Mouse (Mus musculus) kidney, embryonic 16.5 days (tissue): Measurements from ENCODE around the gene Ska2. TPM values are rescaled to one million over a fixed set of nuclear protein-coding genes. Genes with fewer than 3 reads are reported as not detected.

Experiments
- ATAC-seq: fragments of 200-750 bp; cut with Nextera tagmentation; 2 replicates; pipeline ENCODE4 v1.8.0; 2017; ENCODE audit warnings: moderate TSS enrichment; ENCODE audit not compliant: low FRiP score, low TSS enrichment
- H3K27ac ChIP-seq: fragments of 300-500 bp; sonication (generic); 2 replicates; pipeline ENCODE4 v1.5.1; 2014; ENCODE audit warnings: low read length
- H3K27me3 ChIP-seq: fragments of 300-500 bp; sonication (generic); 2 replicates; pipeline ENCODE4 v1.6.1; 2014; ENCODE audit warnings: low read length, control low read depth, mixed read lengths; ENCODE audit not compliant: insufficient read depth
- H3K36me3 ChIP-seq: fragments of 300-500 bp; sonication (generic); 2 replicates; pipeline ENCODE4 v1.6.1; 2014; ENCODE audit warnings: low read length, control low read depth, mixed read lengths; ENCODE audit not compliant: insufficient read depth
- H3K4me1 ChIP-seq: fragments of 300-500 bp; sonication (generic); 2 replicates; pipeline ENCODE4 v1.6.1; 2014; ENCODE audit warnings: low read length, control low read depth, mixed read lengths; ENCODE audit not compliant: insufficient read depth
- H3K4me2 ChIP-seq: fragments of 300-500 bp; sonication (generic); replicated peaks from 2 replicates; pipeline ENCODE4 v1.6.1; 2014; ENCODE audit warnings: low read depth, low read length
- H3K4me3 ChIP-seq: fragments of 300-500 bp; sonication (generic); 2 replicates; pipeline ENCODE4 v1.5.1; 2014; ENCODE audit warnings: mild to moderate bottlenecking, low read length
- H3K9ac ChIP-seq: fragments of 300-500 bp; sonication (generic); replicated peaks from 2 replicates; pipeline ENCODE4 v1.6.1; 2014; ENCODE audit warnings: low read length
- H3K9me3 ChIP-seq: fragments of 300-500 bp; sonication (generic); 2 replicates; pipeline ENCODE4 v1.6.1; 2016; ENCODE audit warnings: low read length, control low read depth
- WGBS: fragments of 180-500 bp; shearing (Covaris S2); extraction: QIAGEN DNeasy Blood & Tissue Kit; methylation state at CpG from one replicate; pipeline ENCODE4 v1.1.7; 2014; 5-methylcytosine and 5-hydroxymethylcytosine counted together
- microRNA counts: library from miRNA; unstranded; fragments of <30 nt; microRNA quantifications from one replicate; lab custom pipeline; 2016
- microRNA-seq: library from miRNA; unstranded; fragments of <30 nt; microRNA quantifications from one replicate; pipeline ENCODE4, GENCODE M21; 2016
- polyA plus RNA-seq: library from polyadenylated mRNA; unstranded; fragments of >200 nt; fragmentation: Nextera tagmentation; extraction: Ambion mirVana; gene quantifications from 2 replicates; pipeline ENCODE4 v1.2.1, GENCODE M21; 2015

The Ska2 gene
- polyA plus RNA-seq, 1 experiment from 2014 or later = 59.4 TPM

DNA sequence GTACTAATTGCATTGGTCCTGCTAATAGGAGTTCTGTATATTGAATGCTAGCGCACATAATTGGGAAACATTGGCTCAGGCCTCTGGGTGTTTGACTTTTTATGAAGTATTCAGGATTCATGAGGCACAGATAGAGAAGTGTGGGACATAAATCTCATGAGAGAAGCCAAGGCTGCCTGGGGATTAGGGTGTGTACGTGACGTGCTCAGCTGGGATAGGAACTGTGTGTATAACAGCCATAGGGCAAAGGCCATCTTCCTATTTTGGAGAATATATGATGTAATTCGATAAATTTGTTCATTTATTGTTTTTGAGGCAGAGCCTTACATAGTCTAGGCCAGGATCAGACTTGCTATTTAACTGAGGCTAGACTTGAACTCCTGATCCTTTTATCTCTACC is 53.7 kb downstream of the Ska2 start:
- ATAC-seq = no peak
- Histone ChIP-seq H3K9me3 (no peaks in the 10 kb centered on the region), H3K27ac (no peak overlapping the region), H3K4me1 (no peaks in the 10 kb centered on the region), H3K27me3 (no peaks in the 10 kb centered on the region), H3K36me3 (peaks cover 31% of the 10 kb centered on the region), H3K4me2 (no peak overlapping the region), H3K9ac (no peak overlapping the region), H3K4me3 (no peak overlapping the region)
- WGBS = 87% methylated on average over 4 of the region's 4 CpGs

DNA sequence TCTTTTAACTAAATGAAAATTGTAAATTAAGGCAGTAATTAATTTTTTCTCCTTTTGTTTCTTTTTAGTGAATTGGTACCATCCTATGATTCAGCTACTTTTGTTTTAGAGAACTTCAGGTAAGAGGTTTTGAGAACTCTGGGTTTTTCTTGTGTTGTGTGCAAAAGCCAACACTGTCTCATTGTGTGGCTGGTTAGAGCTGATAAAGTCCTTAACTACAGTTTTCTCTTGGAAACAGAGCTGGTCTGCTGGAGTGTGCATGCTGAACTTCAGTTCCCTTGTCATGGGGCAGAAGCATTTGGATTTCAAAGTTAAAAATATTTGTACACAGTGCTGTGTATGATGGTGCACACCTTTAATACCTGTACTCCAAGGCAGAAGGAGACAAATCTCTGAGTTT is 54.7 kb downstream of the Ska2 start:
- Histone ChIP-seq H3K9me3 (no peaks in the 10 kb centered on the region), H3K4me2 (no peak overlapping the region), H3K9ac (no peak overlapping the region), H3K36me3 (peaks cover 41% of the 10 kb centered on the region), H3K27ac (no peak overlapping the region), H3K4me3 (no peak overlapping the region), H3K27me3 (no peaks in the 10 kb centered on the region), H3K4me1 (no peaks in the 10 kb centered on the region)
- ATAC-seq = no peak

DNA sequence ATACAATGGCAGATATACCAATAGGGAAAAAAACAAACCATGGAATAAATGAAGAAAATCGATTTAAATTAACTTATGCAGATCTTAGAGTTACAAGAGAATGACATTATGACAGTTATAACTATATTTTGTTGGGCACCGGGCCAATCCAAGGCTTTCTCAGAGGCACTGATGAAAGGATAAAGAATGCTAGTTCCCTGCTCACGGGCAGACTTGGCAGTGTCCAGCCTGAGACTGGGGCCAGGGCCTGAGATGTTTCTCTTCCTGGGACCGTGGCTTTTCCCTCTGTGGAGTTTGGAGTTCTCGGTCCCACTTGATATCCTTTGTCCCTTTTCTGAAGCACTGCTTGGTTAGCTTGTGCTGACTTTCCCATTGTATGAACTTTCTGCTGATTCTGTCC is 64.6 kb downstream of the Ska2 start:
- no peak overlapping the region for H3K4me2 ChIP-seq
- ATAC-seq = no peak
- H3K4me1 ChIP-seq = no peaks in the 10 kb centered on the region
- H3K27me3 ChIP-seq = no peaks in the 10 kb centered on the region
- H3K9ac ChIP-seq = no peak overlapping the region
- no peaks in the 10 kb centered on the region for H3K9me3 ChIP-seq
- WGBS = 68% methylated on average over 5 of the region's 5 CpGs
- peaks cover 8% of the 10 kb centered on the region; the same call in 1 of the 2 replicates for H3K36me3 ChIP-seq
- no peak overlapping the region for H3K27ac ChIP-seq
- H3K4me3 ChIP-seq = no peak overlapping the region

MicroRNA genes within 50 kb of the gene (microRNA counts, 519-probe panel; counts per million panel counts)
- 4,293 counts per million, percentile 92 among the panel's probes with 10 or more counts for microRNA mmu-miR-301a (lab: Ali Mortazavi, UCI)

Small RNA genes lying within 50 kb of the gene (microRNA-seq; reads per million reads assigned to microRNA genes)
- gene Mir301 = 941 reads per million, percentile 78 among the genes with 10 or more reads in this experiment

Other genes with a start within 250 kb of the Ska2 start
- gene Ypel2, start 115.5 kb upstream of the Ska2 start, polyA plus RNA-seq = 11.6 and 13.2 TPM in 2 replicates
- gene Gdpd1, start 35.2 kb upstream of the Ska2 start, polyA plus RNA-seq = 25.6 and 25.7 TPM in 2 replicates
- 22.5 and 23.1 TPM in 2 replicates for gene Smg8, start 22.5 kb upstream of the Ska2 start, polyA plus RNA-seq
- 9.2 and 13.9 TPM in 2 replicates for gene Prr11, start 526 bp upstream of the Ska2 start, polyA plus RNA-seq
- 29.0 and 31.5 TPM in 2 replicates for gene Trim37, start 17.8 kb downstream of the Ska2 start, polyA plus RNA-seq
- 1.9 and 2.3 TPM in 2 replicates for gene Ppm1e, start 249.8 kb downstream of the Ska2 start, polyA plus RNA-seq